Mouse (Mus musculus): ENCODE measurements around the gene Rfc2. TPM values are rescaled to one million over a fixed set of nuclear protein-coding genes. Genes with fewer than 3 reads are reported as not detected.

Gene Rfc2
- total and polyA plus RNA-seq, 3 experiments = 304 to 424 TPM; not detected in 1

DNA sequence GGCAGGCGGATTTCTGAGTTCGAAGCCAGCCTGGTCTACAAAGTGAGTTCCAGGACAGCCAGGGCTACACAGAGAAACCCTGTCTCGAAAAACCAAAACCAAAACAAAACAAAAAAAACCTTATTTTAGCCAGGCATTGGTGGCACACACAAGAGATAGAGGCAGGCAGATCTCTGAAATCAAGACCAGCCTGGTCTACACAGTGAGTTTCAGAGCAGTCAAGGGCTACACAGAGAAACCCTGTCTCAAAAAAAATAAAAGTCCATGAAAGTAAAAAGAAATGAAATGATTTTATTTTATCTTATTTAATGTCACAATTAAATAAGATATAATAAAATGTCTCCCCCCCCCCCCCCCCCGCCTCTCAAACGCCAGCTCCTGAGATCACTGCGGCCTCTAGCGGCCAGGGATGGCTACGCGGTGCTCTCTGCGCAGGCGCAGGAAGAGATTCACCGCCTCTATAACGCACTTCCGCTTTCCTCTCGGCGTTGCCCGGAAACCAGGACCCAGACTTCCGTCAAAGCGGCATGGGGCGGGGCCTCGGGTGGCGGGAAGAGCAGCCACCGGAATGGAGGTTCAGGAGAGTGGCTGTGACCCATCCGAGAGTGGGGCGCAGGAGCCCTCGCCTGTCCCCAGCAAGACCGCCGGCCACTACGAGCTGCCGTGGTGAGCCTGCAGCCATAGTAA is 1.2 kb downstream of the Rfc2 start:
- Histone ChIP-seq H3K27me3 (ENCODE audit: control insufficient read depth in 1 of 2, insufficient read depth in 2 of 2, low read length in 2 of 2) (no peaks in the 10 kb centered on the region), H3K27ac (ENCODE audit: control insufficient read depth, low read depth, low read length) (peak overlapping the region; percentile 98), H3K79me2 (ENCODE audit: control insufficient read depth, insufficient read depth, low read length, poor library complexity) (peaks cover 24% of the 10 kb centered on the region), H3K9ac (ENCODE audit: control insufficient read depth, low read depth, low read length, poor library complexity, severe bottlenecking) (peak overlapping the region; percentile 90), H3K9me3 (replicated peaks; ENCODE audit: insufficient read depth, low read length) (no peaks in the 10 kb centered on the region), H3K4me1 (ENCODE audit: control insufficient read depth in 1 of 2, insufficient read depth in 2 of 2, low read length in 2 of 2) (peaks cover 2 to 24% of the 10 kb centered on the region in 2 experiments), H3K4me3 (ENCODE audit: control insufficient read depth in 1 of 2, insufficient read depth in 1 of 2, low read depth in 2 of 2, low read length in 2 of 2) (peak overlapping the region; percentile 80 to 87), H3K36me3 (ENCODE audit: control insufficient read depth in 1 of 2, insufficient read depth in 2 of 2, low read length in 2 of 2) (peaks cover 0 to 22% of the 10 kb centered on the region in 2 experiments; a peak in 2 of 4 replicates)
- TF ChIP-seq ETS1 (IDR thresholded peaks at IDR 0.05; ENCODE audit: low read depth, low read length) (peak; percentile 6; the same call in 1 of the 2 replicates), MAFK (IDR thresholded peaks at IDR 0.05; ENCODE audit: borderline replicate concordance, low read depth, low read length) (no peak), GABPA (IDR thresholded peaks at IDR 0.05; ENCODE audit: low read depth, low read length) (no peak), JUND (IDR thresholded peaks at IDR 0.05; ENCODE audit: low read depth, low read length) (no peak), TBP (IDR thresholded peaks at IDR 0.05; ENCODE audit: low read depth, low read length) (peak; percentile 78), NRF1 (IDR thresholded peaks at IDR 0.05; ENCODE audit: insufficient read depth, low read depth, low read length, poor library complexity, severe bottlenecking) (peak; percentile 95), HCFC1 (IDR thresholded peaks at IDR 0.05; ENCODE audit: low read depth, low read length) (peak; percentile 86), NELFE (IDR thresholded peaks at IDR 0.05; ENCODE audit: low read depth, low read length) (peak; percentile 89), POLR2A (IDR thresholded peaks at IDR 0.05; ENCODE audit: control insufficient read depth in 1 of 2, insufficient read depth in 1 of 2, low read depth in 1 of 2, low read length in 2 of 2, poor library complexity in 1 of 2) (peak; percentile 85 to 92), ELF1 (IDR thresholded peaks at IDR 0.05; ENCODE audit: low read depth, low read length) (peak; percentile 94), KAT2A (conservative IDR thresholded peaks at IDR 0.05; ENCODE audit: low read depth, low read length) (0 out of 2 replicates have a peak, but pooled peaks have one; percentile 31), CHD1 (IDR thresholded peaks at IDR 0.05; ENCODE audit: low read depth, low read length) (no peak; the same call in none of the 2 replicates), TCF12 (IDR thresholded peaks at IDR 0.05; ENCODE audit: low read depth, low read length) (peak; percentile 58), POLR2AphosphoS2 (IDR thresholded peaks at IDR 0.05; ENCODE audit: low read length) (peak; percentile 88), MXI1 (IDR thresholded peaks at IDR 0.05; ENCODE audit: low read depth, low read length) (peak; percentile 56), RAD21 (IDR thresholded peaks at IDR 0.05; ENCODE audit: low read depth, low read length) (peak; percentile 19), CTCF (IDR thresholded peaks at IDR 0.05 in 2 of 3, conservative IDR thresholded peaks at IDR 0.05 in 1 of 3; ENCODE audit: control insufficient read depth in 1 of 3, insufficient read depth in 1 of 3, low read depth in 2 of 3, low read length in 3 of 3, poor library complexity in 1 of 3, severe bottlenecking in 1 of 3) (peak in 2 of 3 experiments; percentile 74 to 92), E2F4 (IDR thresholded peaks at IDR 0.05; ENCODE audit: borderline replicate concordance, low read depth, low read length) (peak; percentile 96), MAZ (IDR thresholded peaks at IDR 0.05; ENCODE audit: low read depth, low read length) (peak; percentile 72; the same call in 1 of the 2 replicates), EP300 (IDR thresholded peaks at IDR 0.05; ENCODE audit: low read depth in 1 of 2, low read length in 2 of 2) (0 out of 4 replicates have a peak, but pooled peaks of 1 of the 2 experiments have one; percentile 18), SIN3A (IDR thresholded peaks at IDR 0.05; ENCODE audit: low read length) (peak; percentile 92)
- peak; percentile 98 for DNase-seq (ENCODE audit: low read depth, low spot score)

Measured in MEL (cell line).